Mouse (Mus musculus): ENCODE results near the gene Nptx1.

GRCm38 (mm10) chr11:119566188-119566587 lies 18.6 kb upstream of the Nptx1 start:
- TF ChIP-seq CTCF (IDR thresholded peaks at IDR 0.05; ENCODE audit: low read depth, low read length) (no peak), TAL1 (conservative IDR thresholded peaks at IDR 0.05; ENCODE audit: low read depth, low read length) (no peak)
